Mouse (Mus musculus): Measurements from ENCODE around the gene Mmp14. TPM values are rescaled to one million over a fixed set of nuclear protein-coding genes. Genes with fewer than 3 reads are reported as not detected.

Mmp14 gene
- total RNA-seq, 2 experiments from 2014 or later: 8.5 to 14.0 TPM

GRCm38 (mm10) chr14:54430406-54431145, 836 bp upstream of the Mmp14 start:
- intact Hi-C loops (cut with DNase I): no loop called here
- no peak for TF ChIP-seq CTCF (IDR thresholded peaks at IDR 0.05)
- DNase-seq: no peak
- Histone ChIP-seq H3K4me3 (peak overlapping the region; percentile 88), H3K27ac (peak overlapping the region; percentile 89)

- Histone ChIP-seq H3K27ac (peak overlapping the region; percentile 89), H3K4me3 (peak overlapping the region; percentile 88)
- intact Hi-C loops (cut with DNase I): no loop called here
- DNase-seq: peak; percentile 60
- TF ChIP-seq CTCF (IDR thresholded peaks at IDR 0.05): no peak
Observed at GRCm38 (mm10) chr14:54432078-54432836, 845 bp downstream of the Mmp14 start.

DNA sequence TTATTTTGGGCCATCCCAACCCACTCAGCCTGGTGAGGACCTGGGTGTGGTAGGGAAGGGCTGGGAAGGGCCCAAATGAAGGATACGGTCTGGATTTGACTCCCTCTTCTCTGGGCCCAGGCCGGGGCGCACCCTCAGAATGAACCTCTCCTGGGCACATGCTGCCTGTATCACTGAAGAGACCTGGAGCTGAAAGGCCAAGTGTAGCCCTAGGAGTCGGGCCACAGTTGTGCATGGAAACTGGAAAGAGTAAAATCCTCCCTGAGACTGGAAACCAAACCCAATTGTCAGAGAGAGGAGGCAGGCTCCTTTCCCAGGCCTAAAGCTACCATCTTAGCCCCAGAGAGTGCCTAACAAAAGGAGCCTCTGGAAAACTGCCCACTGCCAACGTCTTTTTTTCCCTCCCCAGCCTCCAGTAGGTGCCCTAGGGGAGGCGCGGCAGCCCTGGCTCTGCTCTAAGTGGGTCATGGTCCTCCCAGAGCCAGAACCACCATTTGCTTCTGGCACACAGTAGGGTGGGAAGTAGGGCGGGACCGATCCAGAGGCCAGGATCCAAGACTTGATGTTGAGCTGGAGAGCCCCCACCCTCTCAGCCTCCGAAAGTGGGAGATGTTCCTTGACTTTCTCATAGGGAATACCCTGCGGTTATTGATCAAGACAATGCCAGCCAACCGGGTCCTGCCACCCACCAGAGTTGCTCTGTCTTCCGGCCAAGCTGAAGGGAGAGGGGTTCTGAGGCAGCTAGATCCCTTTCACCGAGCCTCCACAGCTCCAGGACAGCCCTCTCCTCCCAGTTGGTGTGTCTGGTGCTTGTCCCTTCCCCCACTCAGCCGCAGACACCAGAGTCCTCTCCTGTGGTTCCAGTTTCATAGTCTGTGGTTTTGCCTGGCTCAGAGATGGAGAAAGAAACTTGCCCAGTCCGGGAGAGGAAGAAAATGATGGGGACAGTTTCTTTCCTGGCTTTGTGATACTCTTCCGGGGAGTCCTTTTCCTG, 1.7 kb downstream of the Mmp14 start:
- peak overlapping the region; percentile 89 for H3K27ac ChIP-seq
- intact Hi-C loops (cut with DNase I): no loop called here
- peak; percentile 56 for DNase-seq
- no peak for TF ChIP-seq CTCF (IDR thresholded peaks at IDR 0.05)
- peak overlapping the region; percentile 88 for H3K4me3 ChIP-seq

DNA sequence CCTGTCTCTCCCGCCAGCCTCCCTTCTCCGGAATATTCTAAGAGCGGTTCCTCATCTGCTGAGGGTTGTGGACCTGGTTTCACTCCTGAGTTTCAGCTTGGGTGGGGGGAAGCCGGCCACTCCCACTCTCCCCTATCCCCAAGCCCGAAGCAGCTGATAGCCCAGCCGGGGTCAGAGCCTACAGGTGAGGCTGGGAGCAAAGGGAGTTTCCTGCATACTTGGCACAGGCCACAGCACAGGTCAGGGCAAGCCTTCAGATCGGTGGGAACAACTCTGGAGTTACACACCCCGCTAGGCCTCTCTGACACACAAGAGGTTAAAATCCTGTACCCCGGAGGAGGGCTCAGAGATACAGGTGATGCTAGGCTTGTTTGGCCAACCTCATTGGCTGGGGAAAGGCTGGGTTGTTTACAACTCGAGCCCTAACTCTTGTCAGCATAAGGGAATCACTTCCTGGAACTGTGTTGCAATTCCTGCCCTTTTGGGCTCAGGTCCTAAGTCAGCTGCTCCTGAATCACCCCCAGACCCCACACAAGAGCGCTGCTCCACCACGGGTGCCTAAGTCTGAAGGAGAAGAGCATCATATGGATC, 2.6 kb downstream of the Mmp14 start:
- no peak for TF ChIP-seq CTCF (IDR thresholded peaks at IDR 0.05)
- peak overlapping the region; percentile 88 for H3K4me3 ChIP-seq
- DNase-seq: peak; percentile 43
- peak overlapping the region; percentile 89 for H3K27ac ChIP-seq
- intact Hi-C loops (cut with DNase I): no loop called here

DNA sequence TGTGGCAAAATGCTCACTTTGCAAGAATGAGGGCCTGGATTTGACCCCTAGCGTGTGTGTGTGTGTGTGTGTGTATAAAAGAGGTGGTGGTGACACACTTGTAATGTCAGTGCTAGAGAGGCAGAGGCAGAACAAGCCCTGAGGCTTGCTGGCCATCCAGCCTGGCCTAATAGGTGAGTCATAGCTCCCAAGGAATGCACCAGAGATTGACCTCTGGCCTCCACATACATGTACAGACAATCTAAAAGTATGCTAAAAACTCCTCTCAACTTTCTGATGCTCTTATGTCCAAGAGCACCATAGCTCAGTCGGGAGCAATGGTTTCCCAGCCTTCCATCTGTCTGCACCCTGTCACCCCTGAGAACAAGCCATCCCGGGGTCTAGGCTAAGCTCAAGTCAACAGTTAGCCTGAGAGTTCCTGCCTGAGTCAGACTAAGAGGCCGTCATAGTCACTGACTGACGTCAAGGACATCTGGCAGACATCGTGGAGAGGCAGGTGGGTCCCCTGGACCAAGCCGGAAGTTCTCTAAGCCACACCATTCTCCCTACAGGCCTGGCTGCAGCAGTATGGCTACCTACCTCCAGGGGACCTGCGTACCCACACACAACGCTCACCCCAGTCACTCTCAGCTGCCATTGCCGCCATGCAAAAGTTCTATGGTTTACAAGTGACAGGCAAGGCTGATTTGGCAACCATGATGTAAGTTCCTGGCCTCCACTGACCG, 3.9 kb downstream of the Mmp14 start:
- DNase-seq: no peak
- no peak overlapping the region for H3K27ac ChIP-seq
- intact Hi-C loops (cut with DNase I): no loop called here
- no peak overlapping the region for H3K4me3 ChIP-seq
- TF ChIP-seq CTCF (IDR thresholded peaks at IDR 0.05): no peak

DNA sequence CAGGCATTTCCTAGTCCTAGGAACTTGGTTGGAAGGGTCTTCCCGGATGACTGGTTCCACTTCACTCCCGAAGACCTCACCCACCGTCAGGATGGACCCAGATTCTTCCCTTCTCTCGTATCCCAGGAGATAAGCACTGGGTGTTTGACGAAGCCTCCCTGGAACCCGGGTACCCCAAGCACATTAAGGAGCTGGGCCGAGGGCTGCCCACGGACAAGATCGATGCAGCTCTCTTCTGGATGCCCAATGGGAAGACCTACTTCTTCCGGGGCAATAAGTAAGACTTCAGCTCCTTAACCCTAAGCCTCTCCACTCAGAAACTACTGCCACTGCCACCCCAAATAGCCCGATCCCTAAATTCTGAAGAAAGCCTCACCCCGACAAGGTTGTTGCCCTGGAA, 7.7 kb downstream of the Mmp14 start:
- no peak for DNase-seq
- TF ChIP-seq CTCF (IDR thresholded peaks at IDR 0.05): no peak
- Histone ChIP-seq H3K27ac (no peak overlapping the region), H3K4me3 (no peak overlapping the region)
- intact Hi-C loops (cut with DNase I): no loop called here

DNA sequence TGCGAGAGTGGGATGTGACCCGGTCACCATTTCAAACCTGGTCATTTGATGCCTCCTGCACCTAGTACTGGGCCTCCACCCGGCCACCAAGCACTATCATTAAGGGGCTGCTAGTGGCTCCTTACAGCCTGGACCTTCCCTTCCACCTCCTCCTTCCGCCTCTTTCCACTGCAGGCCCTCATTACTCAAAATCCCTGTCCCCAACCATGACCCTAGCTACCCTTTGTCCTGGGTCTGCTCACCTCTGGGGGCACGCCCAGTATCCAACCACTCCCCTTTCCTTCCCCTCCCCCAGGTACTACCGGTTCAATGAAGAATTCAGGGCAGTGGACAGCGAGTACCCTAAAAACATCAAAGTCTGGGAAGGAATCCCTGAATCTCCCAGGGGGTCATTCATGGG, 8.2 kb downstream of the Mmp14 start:
- Histone ChIP-seq H3K4me3 (no peak overlapping the region), H3K27ac (no peak overlapping the region)
- TF ChIP-seq CTCF (IDR thresholded peaks at IDR 0.05): no peak
- intact Hi-C loops (cut with DNase I): no loop called here
- DNase-seq: no peak

- Histone ChIP-seq H3K27ac (peak overlapping the region; percentile 12; the same call in 1 of the 2 replicates), H3K4me3 (no peak overlapping the region)
- intact Hi-C loops (cut with DNase I): no loop called here
- no peak for DNase-seq
- TF ChIP-seq CTCF (IDR thresholded peaks at IDR 0.05): no peak
Observed at GRCm38 (mm10) chr14:54440538-54440937, 9.1 kb downstream of the Mmp14 start.

DNA sequence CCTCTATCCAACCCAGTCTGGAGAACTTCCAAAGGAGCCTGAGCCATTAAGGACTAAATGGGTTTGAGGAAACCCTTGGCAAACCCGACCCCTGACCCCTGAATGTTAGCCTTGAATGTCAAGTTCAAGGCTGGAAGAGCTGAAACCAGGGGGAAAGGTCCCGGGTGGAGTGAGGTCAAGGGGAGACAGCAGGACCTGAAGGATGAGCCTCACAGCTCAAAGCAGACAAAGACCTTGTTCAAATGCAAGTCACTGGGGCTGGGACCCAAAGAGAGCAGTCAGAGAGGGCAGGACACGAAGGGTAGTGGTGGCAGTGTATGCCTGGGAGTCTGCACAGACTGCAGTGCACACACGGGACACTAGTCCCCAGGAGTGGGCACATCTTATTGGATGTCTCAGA, 10.0 kb downstream of the Mmp14 start:
- no peak for DNase-seq
- intact Hi-C loops (cut with DNase I): no loop called here
- Histone ChIP-seq H3K27ac (no peak overlapping the region), H3K4me3 (no peak overlapping the region)
- no peak for TF ChIP-seq CTCF (IDR thresholded peaks at IDR 0.05)

DNA sequence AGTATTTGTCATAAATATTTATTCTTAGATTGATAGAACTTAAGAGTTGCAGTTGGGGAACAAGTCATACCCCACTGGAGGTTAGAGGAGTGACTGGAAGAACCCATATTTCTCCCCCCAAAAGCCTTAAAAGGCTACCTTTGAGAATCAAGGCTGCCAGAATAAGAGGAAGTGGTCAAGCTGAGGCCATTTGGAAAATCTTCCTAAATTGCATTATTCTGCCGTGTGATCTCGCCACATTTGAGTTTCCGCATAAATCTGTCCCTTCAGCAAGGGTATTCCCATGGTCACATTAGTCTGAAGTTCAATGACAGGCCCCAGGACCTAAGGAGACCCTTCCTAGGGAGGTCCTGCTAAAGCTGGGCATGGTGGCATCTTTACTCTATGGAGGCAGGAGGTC, 11.1 kb downstream of the Mmp14 start:
- intact Hi-C loops (cut with DNase I): no loop called here
- DNase-seq: no peak
- peak overlapping the region; percentile 83 for H3K27ac ChIP-seq
- no peak overlapping the region for H3K4me3 ChIP-seq
- no peak for TF ChIP-seq CTCF (IDR thresholded peaks at IDR 0.05)

DNA sequence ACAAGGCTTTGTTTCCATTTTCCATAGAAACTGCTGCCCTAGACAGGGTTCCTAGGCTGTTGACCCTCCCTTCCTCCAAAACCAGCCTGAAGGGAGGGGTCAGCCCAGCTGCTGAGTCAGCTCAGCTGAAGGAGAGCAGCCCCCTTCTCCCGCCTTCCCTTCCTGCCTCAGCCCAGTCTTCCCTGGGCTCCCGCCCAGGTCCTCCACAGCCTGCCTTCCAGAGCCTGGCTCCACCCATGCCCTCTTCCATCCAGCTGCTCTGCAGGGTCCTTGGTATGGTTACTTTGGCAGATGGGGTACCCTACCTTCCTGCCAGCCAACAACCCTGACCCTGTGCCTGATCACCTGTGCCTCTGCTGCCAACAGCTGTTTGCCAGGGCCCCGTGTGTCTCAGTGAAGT, 11.8 kb downstream of the Mmp14 start:
- intact Hi-C loops (cut with DNase I): no loop called here
- peak overlapping the region; percentile 83 for H3K27ac ChIP-seq
- H3K4me3 ChIP-seq: peak overlapping the region; percentile 25; the same call in 1 of the 2 replicates
- peak; percentile 77 for DNase-seq
- TF ChIP-seq CTCF (IDR thresholded peaks at IDR 0.05): no peak

All from gastrocnemius, adult 2 months (tissue).